Mouse (Mus musculus): ENCODE data around the gene Kcng4. TPM values are rescaled to one million over a fixed set of nuclear protein-coding genes. Genes with fewer than 3 reads are reported as not detected.

The Kcng4 gene
- total RNA-seq (2021) = under 1 TPM in 1 of 2 experiments, not detected in 1; 0.10 TPM

GRCm38 (mm10) chr8:119635378-119635777 is at the start of gene Kcng4:
Gene Kcng4 (minus strand): TSS chr8:119635680.
- peak; percentile 40 to 48 for DNase-seq
- intact Hi-C loops (cut with DNase I) = no loop called here

- no peak for DNase-seq
- intact Hi-C loops (cut with DNase I) = loop anchor here (5.0 to 10.0 kb wide), 2 partner anchors 72 to 264 kb away; partner anchors contain the start of gene Taf1c
Observed at GRCm38 (mm10) chr8:119679184-119679583, 43.7 kb upstream of the Kcng4 start.

GRCm38 (mm10) chr8:119678138-119678843 is 42.8 kb upstream of the Kcng4 start:
- intact Hi-C loops (cut with DNase I) = loop anchor here (5.0 to 10.0 kb wide), 2 partner anchors 71 to 263 kb away; partner anchors contain the start of gene Taf1c

GRCm38 (mm10) chr8:119676389-119676788 is 40.9 kb upstream of the Kcng4 start:
- intact Hi-C loops (cut with DNase I) = loop anchor here (1.0 to 10.0 kb wide), 3 partner anchors 19 to 262 kb away; partner anchors contain the start of gene Taf1c

More at GRCm38 (mm10) chr8:119678138-119678843, 42.8 kb upstream of the Kcng4 start:
- peak; percentile 35 to 64 for DNase-seq

GRCm38 (mm10) chr8:119675457-119675856 is 40.0 kb upstream of the Kcng4 start:
- intact Hi-C loops (cut with DNase I) = loop anchor here (2.0 to 10.0 kb wide), 3 partner anchors 68 to 261 kb away; partner anchors contain the start of genes Necab2 and Taf1c
- DNase-seq = no peak

More at GRCm38 (mm10) chr8:119676389-119676788, 40.9 kb upstream of the Kcng4 start:
- peak; percentile 94 to 96 for DNase-seq

- intact Hi-C loops (cut with DNase I) = loop anchor here (2.0 to 10.0 kb wide), 2 partner anchors 227 to 259 kb away; partner anchors contain the start of gene Necab2
Observed at GRCm38 (mm10) chr8:119673976-119674555, 38.6 kb upstream of the Kcng4 start.

GRCm38 (mm10) chr8:119670419-119671091 is 35.1 kb upstream of the Kcng4 start:
- peak; percentile 79 to 83 for DNase-seq
- intact Hi-C loops (cut with DNase I) = loop anchor here (10.0 kb wide), 1 partner anchor 256 kb away; no protein-coding TSS in a partner anchor

More at GRCm38 (mm10) chr8:119673976-119674555, 38.6 kb upstream of the Kcng4 start:
- no peak for DNase-seq

GRCm38 (mm10) chr8:119669284-119669683 is 33.8 kb upstream of the Kcng4 start:
- peak in 1 of 2 experiments; percentile 40 for DNase-seq
- intact Hi-C loops (cut with DNase I) = no loop called here

- intact Hi-C loops (cut with DNase I) = no loop called here
- DNase-seq = no peak
Observed at GRCm38 (mm10) chr8:119668447-119668846, 33.0 kb upstream of the Kcng4 start.

GRCm38 (mm10) chr8:119666219-119666951 is 30.9 kb upstream of the Kcng4 start, which contains the start of gene Wfdc1:
Gene Wfdc1 (plus strand): TSS chr8:119666365.
- DNase-seq = peak; percentile 72 to 73
- intact Hi-C loops (cut with DNase I) = no loop called here

- peak; percentile 74 to 79 for DNase-seq
- intact Hi-C loops (cut with DNase I) = no loop called here
Observed at GRCm38 (mm10) chr8:119665270-119665669, 29.8 kb upstream of the Kcng4 start.

GRCm38 (mm10) chr8:119663440-119663839 is 28.0 kb upstream of the Kcng4 start:
- DNase-seq = no peak
- intact Hi-C loops (cut with DNase I) = no loop called here

- intact Hi-C loops (cut with DNase I) = no loop called here
- DNase-seq = peak in 1 of 2 experiments; percentile 27
Observed at GRCm38 (mm10) chr8:119661892-119662291, 26.4 kb upstream of the Kcng4 start.

GRCm38 (mm10) chr8:119661081-119661480 is 25.6 kb upstream of the Kcng4 start:
- peak; percentile 79 to 80 for DNase-seq
- intact Hi-C loops (cut with DNase I) = no loop called here

- DNase-seq = peak; percentile 53 to 67
- intact Hi-C loops (cut with DNase I) = loop anchor here (1.0 kb wide), 1 partner anchor 19 kb away; no protein-coding TSS in a partner anchor
Observed at GRCm38 (mm10) chr8:119656709-119657464, 21.4 kb upstream of the Kcng4 start.

GRCm38 (mm10) chr8:119651324-119651723 is 15.8 kb upstream of the Kcng4 start:
- intact Hi-C loops (cut with DNase I) = no loop called here
- peak; percentile 36 to 44 for DNase-seq

- DNase-seq = no peak
- intact Hi-C loops (cut with DNase I) = no loop called here
Observed at GRCm38 (mm10) chr8:119646846-119647245, 11.4 kb upstream of the Kcng4 start.

- intact Hi-C loops (cut with DNase I) = no loop called here
- no peak for DNase-seq
Observed at GRCm38 (mm10) chr8:119646197-119646596, 10.7 kb upstream of the Kcng4 start.

- DNase-seq = no peak
Observed at GRCm38 (mm10) chr8:119644981-119645597, 9.6 kb upstream of the Kcng4 start.

More at GRCm38 (mm10) chr8:119644981-119645597, 9.6 kb upstream of the Kcng4 start:
- intact Hi-C loops (cut with DNase I) = no loop called here

All from heart, postnatal 10 days (tissue).